ENCODE assay signal across 8 mouse cellular contexts in the genomic region with DNA sequence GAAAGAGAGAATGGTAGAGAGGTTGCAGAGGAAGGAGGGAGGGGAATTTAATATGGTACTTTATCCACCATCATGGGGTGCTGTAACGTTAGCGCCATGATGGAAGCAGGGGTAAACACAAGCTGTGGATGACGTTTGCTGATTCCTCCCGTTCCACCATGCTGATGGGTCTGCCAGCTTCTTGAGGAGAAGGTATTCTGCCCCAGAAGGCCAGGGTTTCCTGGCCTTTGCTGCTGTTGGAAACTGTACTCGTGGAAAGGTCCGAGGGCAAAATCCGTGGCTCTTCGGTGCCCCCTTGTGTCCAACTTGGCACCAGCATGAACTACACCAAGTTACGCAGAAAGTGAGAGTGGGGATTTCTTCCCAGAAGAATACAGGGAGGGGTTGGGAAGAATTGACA.
A peak's percentile ranks its signal among the peaks of the same experiment; 100 is the strongest.
DNase-seq lines count a peak whose midpoint lies in the region; ATAC-seq lines count a peak whose summit lies in the region.

No protein-coding gene starts in this region.

- H3K27me3 ChIP-seq in heart, embryonic 12.5 days (replicated peaks), result no peaks in the 10 kb centered on the region
- H3K27me3 ChIP-seq in kidney, embryonic 15.5 days, result peaks cover 7% of the 10 kb centered on the region; the same call in 1 of the 2 replicates
- H3K27me3 ChIP-seq in liver, embryonic 11.5 days (replicated peaks; ENCODE audit: control insufficient read depth, insufficient read depth, low read length), result no peaks in the 10 kb centered on the region
- no peaks in the 10 kb centered on the region for H3K27me3 ChIP-seq in neural tube, embryonic 13.5 days

- H3K4me3 ChIP-seq in heart, embryonic 12.5 days, result peak overlapping the region; percentile 22; the same call in 1 of the 2 replicates
- H3K4me3 ChIP-seq in kidney, embryonic 15.5 days (replicated peaks), result no peak overlapping the region
- H3K4me3 ChIP-seq in liver, embryonic 11.5 days (ENCODE audit: low read depth, low read length), result no peak overlapping the region
- H3K4me3 ChIP-seq in neural tube, embryonic 13.5 days, result no peak overlapping the region

- H3K4me2 ChIP-seq in heart, embryonic 12.5 days, result peak overlapping the region; percentile 52
- H3K4me2 ChIP-seq in kidney, embryonic 15.5 days, result peak overlapping the region; percentile 44
- H3K4me2 ChIP-seq in liver, embryonic 11.5 days, result peak overlapping the region; percentile 28; the same call in 1 of the 2 replicates
- H3K4me2 ChIP-seq in neural tube, embryonic 13.5 days, result peak overlapping the region; percentile 28

- no peak overlapping the region for H3K27ac ChIP-seq in heart, embryonic 12.5 days (ENCODE audit: poor library complexity, severe bottlenecking)
- no peak overlapping the region for H3K27ac ChIP-seq in kidney, embryonic 15.5 days
- no peak overlapping the region for H3K27ac ChIP-seq in liver, embryonic 11.5 days (ENCODE audit: low read depth, low read length)
- H3K27ac ChIP-seq in neural tube, embryonic 13.5 days (replicated peaks), result no peak overlapping the region

- no peaks in the 10 kb centered on the region for H3K4me1 ChIP-seq in heart, embryonic 12.5 days (replicated peaks)
- no peaks in the 10 kb centered on the region for H3K4me1 ChIP-seq in kidney, embryonic 15.5 days
- H3K4me1 ChIP-seq in liver, embryonic 11.5 days (replicated peaks; ENCODE audit: control insufficient read depth, insufficient read depth, low read length), result no peaks in the 10 kb centered on the region
- H3K4me1 ChIP-seq in neural tube, embryonic 13.5 days (replicated peaks), result peaks cover 6% of the 10 kb centered on the region

- 8% methylated on average over 9 of the region's 9 CpGs for WGBS in heart, embryonic 12.5 days
- 13% methylated on average over 9 of the region's 9 CpGs for WGBS in kidney, embryonic 15.5 days
- WGBS in liver, embryonic 11.5 days, result 9% methylated on average over 9 of the region's 9 CpGs
- 9% methylated on average over 9 of the region's 9 CpGs for WGBS in neural tube, embryonic 13.5 days

- peak; percentile 56 for DNase-seq in 3T3-L1 (ENCODE audit: low read depth, low spot score)
- peak; percentile 65 for DNase-seq in adrenal gland, adult 2 months
- DNase-seq in embryo, embryonic 11.5 days (ENCODE audit: low read depth, low spot score), result peak; percentile 68
- peak; percentile 53 for DNase-seq in liver, embryonic 11.5 days (ENCODE audit: low spot score)
- DNase-seq in testis, postnatal 14 days (ENCODE audit: low spot score), result peak; percentile 5

- no peaks in the 10 kb centered on the region for H3K9me3 ChIP-seq in heart, embryonic 12.5 days (replicated peaks)
- H3K9me3 ChIP-seq in kidney, embryonic 15.5 days (replicated peaks), result no peaks in the 10 kb centered on the region
- no peaks in the 10 kb centered on the region for H3K9me3 ChIP-seq in liver, embryonic 11.5 days (ENCODE audit: control insufficient read depth, low read length)
- no peaks in the 10 kb centered on the region for H3K9me3 ChIP-seq in neural tube, embryonic 13.5 days

- 0 out of 2 replicates have a peak, but pooled peaks have one; percentile 33 for ATAC-seq in heart, embryonic 12.5 days (ENCODE audit: insufficient number of reproducible peaks, low FRiP score)
- ATAC-seq in kidney, embryonic 15.5 days (replicated peaks; ENCODE audit: low FRiP score), result peak; percentile 81; the same call in 1 of the 2 replicates
- ATAC-seq in liver, embryonic 11.5 days (replicated peaks; ENCODE audit: low FRiP score), result peak; percentile 61
- peak; percentile 69 for ATAC-seq in neural tube, embryonic 13.5 days (ENCODE audit: low read depth)

- no peaks in the 10 kb centered on the region for H3K36me3 ChIP-seq in heart, embryonic 12.5 days
- H3K36me3 ChIP-seq in kidney, embryonic 15.5 days, result no peaks in the 10 kb centered on the region
- H3K36me3 ChIP-seq in liver, embryonic 11.5 days (ENCODE audit: control insufficient read depth, insufficient read depth, low read length), result no peaks in the 10 kb centered on the region
- no peaks in the 10 kb centered on the region for H3K36me3 ChIP-seq in neural tube, embryonic 13.5 days

- no peak overlapping the region for H3K9ac ChIP-seq in heart, embryonic 12.5 days
- H3K9ac ChIP-seq in kidney, embryonic 15.5 days, result no peak overlapping the region
- H3K9ac ChIP-seq in liver, embryonic 11.5 days (ENCODE audit: low read depth, low read length), result no peak overlapping the region
- H3K9ac ChIP-seq in neural tube, embryonic 13.5 days, result no peak overlapping the region

Comparison
In these comparisons a context has a peak if more than half of its experiments do, and no peak if none do; other contexts are left out.
1. DNase-seq: peak in every context shown above with its lines; median percentile 68 in embryo, embryonic 11.5 days; 65 in adrenal gland, adult 2 months; 56 in 3T3-L1; 53 in liver, embryonic 11.5 days; 5 in testis, postnatal 14 days.